Mouse (Mus musculus) gastrocnemius, postnatal 25 days (tissue): ENCODE results near the gene 1520401A03Rik. TPM values are rescaled to one million over a fixed set of nuclear protein-coding genes. Genes with fewer than 3 reads are reported as not detected.

ENCODE experiments used
- DNase-seq: peaks from one replicate; pipeline ENCODE4 v3.0.0; 2022
- total RNA-seq, 2 experiments: library from RNA; stranded (reverse); gene quantifications; 1 replicate in 1 of 2; 2 replicates in 1 of 2; pipeline ENCODE4 v1.2.3; 2021

The 1520401A03Rik gene
- total RNA-seq, 2 experiments from 2014 or later = not detected

- DNase-seq = peak; percentile 92
Observed at GRCm38 (mm10) chr17:23700079-23700478, 22.5 kb downstream of the 1520401A03Rik start.

GRCm38 (mm10) chr17:23699131-23700077 lies 23.2 kb downstream of the 1520401A03Rik start:
- peak; percentile 61 for DNase-seq

GRCm38 (mm10) chr17:23695801-23696200 lies 26.8 kb downstream of the 1520401A03Rik start:
- DNase-seq = no peak

GRCm38 (mm10) chr17:23694491-23694890 lies 28.1 kb downstream of the 1520401A03Rik start:
- no peak for DNase-seq

- DNase-seq = no peak
Observed at GRCm38 (mm10) chr17:23683856-23684672, 38.5 kb downstream of the 1520401A03Rik start, which contains the start of gene Cldn9. Cldn9 (minus strand) TSS chr17:23684026.

GRCm38 (mm10) chr17:23683226-23683625 lies 39.4 kb downstream of the 1520401A03Rik start:
- DNase-seq = no peak

- no peak for DNase-seq
Observed at GRCm38 (mm10) chr17:23682530-23682929, 40.1 kb downstream of the 1520401A03Rik start.

GRCm38 (mm10) chr17:23682092-23682491 lies 40.5 kb downstream of the 1520401A03Rik start:
- DNase-seq = no peak

GRCm38 (mm10) chr17:23681086-23681485 lies 41.5 kb downstream of the 1520401A03Rik start:
- no peak for DNase-seq

GRCm38 (mm10) chr17:23680336-23680735 lies 42.2 kb downstream of the 1520401A03Rik start:
- DNase-seq = no peak

GRCm38 (mm10) chr17:23679127-23679835 lies 43.3 kb downstream of the 1520401A03Rik start, which contains the start of gene Cldn6:
Cldn6 (plus strand) TSS chr17:23679249.
- no peak for DNase-seq

GRCm38 (mm10) chr17:23677236-23677679 lies 45.3 kb downstream of the 1520401A03Rik start, which contains the start of gene Tnfrsf12a:
Tnfrsf12a (minus strand) TSS chr17:23677468.
- peak; percentile 90 for DNase-seq

GRCm38 (mm10) chr17:23676473-23677031 lies 46.0 kb downstream of the 1520401A03Rik start:
- DNase-seq = peak; percentile 42

GRCm38 (mm10) chr17:23675564-23676281 lies 46.9 kb downstream of the 1520401A03Rik start:
- peak; percentile 41 for DNase-seq

- peak; percentile 68 for DNase-seq
Observed at GRCm38 (mm10) chr17:23675127-23675526, 47.5 kb downstream of the 1520401A03Rik start.

GRCm38 (mm10) chr17:23674271-23674952 lies 48.2 kb downstream of the 1520401A03Rik start:
- no peak for DNase-seq

GRCm38 (mm10) chr17:23673424-23674073 lies 49.0 kb downstream of the 1520401A03Rik start, which contains the start of the genes Hcfc1r1 and Thoc6:
Hcfc1r1 (plus strand) TSS chr17:23673596.
Thoc6 (minus strand) TSS chr17:23673882.
- DNase-seq = peak; percentile 90

GRCm38 (mm10) chr17:23672761-23673160 lies 49.8 kb downstream of the 1520401A03Rik start:
- DNase-seq = no peak

- DNase-seq = no peak
Observed at GRCm38 (mm10) chr17:23671519-23671918, 51.1 kb downstream of the 1520401A03Rik start.
